Mouse (Mus musculus): ENCODE results near the gene Map3k19.
A peak's percentile ranks its signal among the peaks of the same experiment; 100 is the strongest.

Gene Map3k19

DNA sequence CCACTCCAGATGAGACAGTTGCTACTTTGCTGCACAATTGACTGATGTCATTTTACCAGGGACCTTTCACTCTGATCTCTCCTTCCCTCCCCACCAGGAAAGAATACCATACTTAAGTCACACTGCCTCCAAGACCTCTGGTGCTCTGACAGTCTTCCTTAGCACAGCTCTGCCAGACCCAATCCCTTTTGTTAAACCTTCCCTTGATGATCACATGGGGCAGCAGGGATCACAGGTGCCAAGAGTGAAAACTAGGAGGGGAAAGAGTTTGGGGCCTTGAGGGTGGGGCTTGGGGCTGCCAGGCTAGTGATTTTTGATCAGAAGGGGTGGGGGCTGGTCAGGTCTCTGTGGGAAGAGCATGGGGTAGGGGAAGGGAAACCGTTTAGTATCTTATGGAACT, 58.1 kb downstream of the Map3k19 start:
- no peak for DNase-seq (ENCODE audit: low spot score)

DNA sequence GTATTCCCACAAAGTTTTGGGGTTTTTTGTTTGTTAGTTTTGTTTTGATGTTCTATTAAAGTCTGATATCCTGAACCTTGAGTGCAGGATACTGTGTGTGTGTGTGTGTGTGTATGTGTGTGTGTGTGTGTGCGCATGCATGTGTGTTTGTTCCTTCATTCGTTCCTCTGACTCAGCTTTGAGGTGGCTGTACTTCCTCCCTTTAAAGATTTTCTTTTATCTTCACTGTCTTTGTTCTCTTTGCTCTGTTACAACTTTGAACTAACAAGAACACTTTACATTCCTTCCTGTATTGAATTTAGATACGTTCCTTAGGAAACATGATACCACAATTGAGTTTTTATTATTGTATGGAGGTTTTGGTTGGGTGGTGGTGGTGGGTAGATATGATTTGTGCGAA, 58.5 kb downstream of the Map3k19 start:
- no peak for DNase-seq (ENCODE audit: low spot score)

DNA sequence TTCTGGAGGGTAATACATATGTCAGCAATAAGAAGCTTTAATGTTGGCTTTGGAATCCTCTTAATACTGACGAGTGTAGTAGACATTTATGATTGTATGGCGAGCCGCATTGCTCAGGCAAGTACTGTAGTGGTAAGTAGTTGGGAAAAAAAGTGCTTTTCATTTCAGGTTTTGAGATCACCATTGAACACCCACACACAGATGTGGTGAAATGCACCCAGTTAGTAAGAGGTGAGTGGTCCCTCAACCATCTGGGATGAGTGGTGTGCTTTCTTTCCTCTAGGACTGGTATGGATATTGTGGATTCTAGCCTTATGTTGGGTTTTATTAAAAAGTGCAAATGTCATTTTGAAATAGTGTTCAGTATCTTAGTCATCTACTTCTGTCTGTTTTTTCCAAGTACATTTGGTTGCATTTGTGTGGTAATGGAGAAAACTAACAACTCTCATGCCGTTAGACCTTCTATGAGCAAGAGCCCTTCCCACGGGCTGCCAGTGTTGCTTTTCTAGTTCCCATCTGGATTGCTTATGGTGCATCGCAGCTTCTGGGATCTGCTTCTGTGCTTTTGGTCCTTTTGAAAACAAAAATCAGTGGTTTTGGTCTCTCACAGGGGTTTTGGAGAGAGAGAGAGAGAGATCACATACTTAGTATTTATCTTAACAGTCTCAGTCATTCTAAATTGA, 59.6 kb downstream of the Map3k19 start:
- DNase-seq (ENCODE audit: low spot score) = no peak

DNA sequence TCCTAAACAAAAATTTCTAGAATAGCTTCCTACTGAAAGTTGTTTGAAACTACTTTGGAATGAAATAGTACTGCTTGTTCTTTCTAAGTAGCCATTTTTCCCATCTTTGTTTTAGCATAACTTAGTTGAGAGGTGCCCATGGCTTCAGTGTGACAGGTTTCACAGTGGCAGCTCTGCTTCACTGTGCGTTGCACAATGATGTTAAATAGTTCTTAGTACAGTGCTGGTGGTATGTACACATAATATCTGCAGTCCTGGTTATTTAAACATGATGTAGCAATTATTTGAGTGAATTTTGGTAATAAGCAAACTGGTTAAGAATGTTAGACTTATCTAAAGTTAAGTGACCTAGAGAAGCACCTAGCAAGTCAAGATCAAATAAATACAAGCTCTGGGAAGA, 61.4 kb downstream of the Map3k19 start:
- DNase-seq (ENCODE audit: low spot score) = no peak

DNA sequence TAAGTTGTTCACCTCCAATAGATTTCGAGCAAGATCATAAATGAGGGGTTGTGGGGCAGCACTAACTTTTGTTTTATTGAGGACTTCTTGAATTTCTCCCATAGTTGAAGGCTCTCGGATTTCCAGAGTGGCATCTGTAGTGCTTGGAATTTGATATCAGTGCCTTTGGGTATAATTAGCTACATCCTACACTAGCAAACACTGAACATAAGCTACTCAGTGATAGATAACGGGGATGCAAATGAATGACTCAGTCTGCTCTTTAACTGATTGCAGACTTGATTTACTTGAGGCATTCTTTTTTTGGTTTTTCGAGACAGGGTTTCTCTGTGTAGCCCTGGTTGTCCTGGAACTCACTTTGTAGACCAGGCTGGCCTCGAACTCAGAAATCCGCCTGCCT, 65.9 kb downstream of the Map3k19 start:
- DNase-seq (ENCODE audit: low spot score) = no peak

DNA sequence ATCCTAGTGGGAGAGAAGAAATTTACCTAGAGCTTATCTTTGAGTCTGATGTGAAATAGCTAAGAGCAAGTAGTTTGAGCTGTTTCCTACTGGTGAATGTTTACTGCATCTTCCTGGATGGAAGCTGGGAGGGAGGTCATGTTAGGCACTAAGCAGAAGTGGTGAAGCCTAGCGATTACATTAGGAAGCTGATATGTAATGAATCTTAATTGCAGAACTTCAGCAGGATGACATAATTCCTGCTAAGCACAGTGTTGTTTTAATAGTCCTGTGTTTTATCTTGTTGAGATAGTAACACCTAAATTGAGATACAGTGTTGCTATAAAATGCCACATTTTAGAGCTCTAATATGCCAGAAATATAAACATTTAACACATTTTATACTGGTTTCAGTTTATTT, 68.9 kb downstream of the Map3k19 start:
- DNase-seq (ENCODE audit: low spot score) = no peak

DNA sequence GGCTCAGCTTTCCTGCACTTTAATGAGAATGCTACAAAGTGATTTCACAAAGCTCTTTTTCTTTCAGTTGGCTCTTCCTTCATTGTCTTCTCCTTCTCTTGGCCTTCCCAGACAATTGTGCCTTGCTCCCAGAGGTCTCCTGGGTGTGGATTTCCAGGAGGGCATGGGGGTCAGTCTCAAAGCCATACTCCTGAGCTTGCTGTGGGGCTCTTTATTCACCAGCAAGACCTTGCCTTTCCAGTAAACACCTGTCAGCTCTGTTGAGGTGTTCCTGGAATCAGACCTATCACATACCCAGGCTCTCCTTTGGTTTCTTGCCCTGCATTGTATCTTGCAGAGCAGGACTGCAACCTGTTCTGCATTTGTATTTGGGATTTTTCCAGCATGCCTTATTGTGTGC, 71.0 kb downstream of the Map3k19 start:
- DNase-seq (ENCODE audit: low spot score) = no peak

DNA sequence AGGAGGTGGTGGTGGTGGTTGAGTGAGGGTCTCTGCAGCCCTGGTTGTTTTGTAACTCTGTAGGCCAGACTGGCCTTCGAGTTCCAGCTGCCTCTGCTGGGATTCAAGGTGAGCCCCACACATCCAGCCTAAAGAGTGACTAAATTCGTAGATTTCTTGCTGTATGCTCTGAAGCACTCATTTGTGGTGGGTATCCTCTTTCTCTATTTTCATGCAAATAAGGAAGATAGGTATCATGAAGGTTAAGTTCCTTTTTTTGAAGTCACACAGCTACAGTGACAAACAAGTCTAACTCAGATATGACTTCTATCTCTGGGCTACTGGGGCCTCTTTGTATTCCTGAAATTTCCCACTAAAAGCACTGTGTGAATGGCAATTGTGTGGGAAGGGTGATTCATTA, 74.0 kb downstream of the Map3k19 start:
- no peak for DNase-seq (ENCODE audit: low spot score)

DNA sequence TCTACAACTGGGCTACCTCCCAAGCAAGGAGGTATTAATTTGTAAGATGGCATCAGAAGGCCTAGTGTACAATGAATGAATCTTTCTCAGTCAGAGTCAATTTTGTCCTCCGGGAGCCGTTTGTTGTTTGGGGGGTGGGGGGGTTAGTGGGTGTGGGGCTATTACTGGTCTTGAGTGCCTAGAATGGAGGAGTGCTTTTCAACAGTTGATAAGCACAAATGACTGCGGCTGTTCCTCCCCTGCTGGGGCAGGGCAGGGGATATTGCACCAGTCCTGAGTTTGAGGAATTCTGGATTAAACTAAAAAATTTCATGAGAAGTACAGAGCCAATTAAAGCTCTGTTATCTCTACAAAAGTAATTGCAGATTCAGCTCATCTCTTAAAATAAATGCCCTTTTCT, 74.7 kb downstream of the Map3k19 start:
- DNase-seq (ENCODE audit: low spot score) = no peak

DNA sequence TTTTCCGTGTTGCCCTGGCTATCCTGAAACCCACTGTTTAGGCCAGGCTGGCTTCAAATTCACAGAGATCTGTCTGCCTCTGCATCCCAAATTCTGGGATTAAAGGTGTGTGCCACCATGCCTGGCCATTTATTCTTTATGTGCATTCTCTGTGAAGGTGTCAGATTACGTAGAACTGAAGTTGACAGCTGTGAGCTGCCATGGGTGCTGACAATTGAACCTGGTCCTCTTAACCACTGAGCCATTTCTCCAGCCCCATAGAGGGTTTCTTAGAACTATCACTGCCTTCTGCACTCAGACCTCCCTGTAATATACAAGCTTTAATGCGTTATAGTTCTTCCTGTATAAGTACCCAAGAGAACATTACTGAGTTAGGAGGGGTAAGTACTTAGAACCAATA, 76.2 kb downstream of the Map3k19 start:
- no peak for DNase-seq (ENCODE audit: low spot score)

DNA sequence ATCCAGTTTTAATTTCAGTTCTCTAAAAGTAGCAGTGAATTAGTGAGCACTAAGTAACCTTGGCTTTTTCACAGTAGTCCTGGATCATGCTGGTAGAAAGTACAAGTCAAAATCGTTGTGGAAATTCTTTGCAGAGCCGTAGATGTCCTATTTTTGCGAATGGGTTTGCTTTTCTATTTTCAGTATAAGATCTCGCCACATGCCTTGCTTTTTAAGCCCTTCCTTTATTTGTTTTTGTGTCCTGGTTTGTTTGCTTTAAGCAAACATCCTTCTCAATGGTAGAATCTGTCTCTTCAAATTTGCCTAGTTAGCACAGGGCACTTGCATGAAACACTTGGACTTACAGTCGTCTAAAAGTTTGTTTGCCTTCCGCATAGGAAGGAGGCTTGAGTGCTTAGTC, 78.6 kb downstream of the Map3k19 start:
- DNase-seq (ENCODE audit: low spot score) = no peak

DNA sequence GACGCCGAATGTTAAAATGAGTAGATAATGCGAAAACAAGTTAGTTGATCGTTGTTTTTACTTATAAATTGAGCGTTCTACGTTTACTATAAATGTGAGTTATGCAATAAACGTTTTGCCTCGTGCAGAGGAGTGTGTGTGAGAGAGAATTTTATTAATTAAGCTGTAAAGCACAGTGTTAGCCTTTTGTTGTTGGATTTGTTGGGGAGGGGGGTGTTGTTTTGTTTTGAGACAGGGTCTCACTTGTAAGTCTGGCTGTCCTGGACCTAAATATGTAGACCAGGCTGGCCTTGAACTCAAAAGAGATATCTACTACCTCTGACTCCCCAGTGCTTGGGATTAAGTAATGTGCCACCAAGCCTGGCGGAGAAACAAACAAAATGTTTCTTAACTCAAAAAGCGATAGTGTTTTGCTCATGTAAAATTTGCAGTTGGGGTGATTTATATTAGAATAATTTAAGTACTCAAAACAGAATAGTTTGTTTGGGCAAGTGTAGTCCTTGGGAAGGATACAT, 79.6 kb downstream of the Map3k19 start:
- DNase-seq (ENCODE audit: low spot score) = no peak

DNA sequence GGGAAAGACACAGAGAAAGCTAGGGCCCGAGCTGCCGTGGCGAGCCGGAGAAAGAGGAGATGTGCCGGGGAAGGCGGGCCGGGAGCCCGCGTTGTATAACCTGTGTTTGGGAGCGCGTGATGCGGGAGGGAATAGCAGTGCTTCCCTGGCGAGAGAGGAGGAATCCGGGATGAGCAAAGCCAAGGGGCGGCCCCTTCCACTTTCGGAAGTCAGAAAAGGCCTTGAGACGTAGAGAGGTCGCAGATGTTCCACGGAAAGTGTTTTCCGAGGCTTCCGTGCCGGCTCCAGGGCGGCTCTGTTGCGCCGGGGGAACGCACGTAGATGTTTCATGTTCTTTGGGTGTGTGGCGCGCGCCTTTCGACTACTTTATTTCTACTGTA, 80.3 kb downstream of the Map3k19 start:
- DNase-seq (ENCODE audit: low spot score) = no peak

DNA sequence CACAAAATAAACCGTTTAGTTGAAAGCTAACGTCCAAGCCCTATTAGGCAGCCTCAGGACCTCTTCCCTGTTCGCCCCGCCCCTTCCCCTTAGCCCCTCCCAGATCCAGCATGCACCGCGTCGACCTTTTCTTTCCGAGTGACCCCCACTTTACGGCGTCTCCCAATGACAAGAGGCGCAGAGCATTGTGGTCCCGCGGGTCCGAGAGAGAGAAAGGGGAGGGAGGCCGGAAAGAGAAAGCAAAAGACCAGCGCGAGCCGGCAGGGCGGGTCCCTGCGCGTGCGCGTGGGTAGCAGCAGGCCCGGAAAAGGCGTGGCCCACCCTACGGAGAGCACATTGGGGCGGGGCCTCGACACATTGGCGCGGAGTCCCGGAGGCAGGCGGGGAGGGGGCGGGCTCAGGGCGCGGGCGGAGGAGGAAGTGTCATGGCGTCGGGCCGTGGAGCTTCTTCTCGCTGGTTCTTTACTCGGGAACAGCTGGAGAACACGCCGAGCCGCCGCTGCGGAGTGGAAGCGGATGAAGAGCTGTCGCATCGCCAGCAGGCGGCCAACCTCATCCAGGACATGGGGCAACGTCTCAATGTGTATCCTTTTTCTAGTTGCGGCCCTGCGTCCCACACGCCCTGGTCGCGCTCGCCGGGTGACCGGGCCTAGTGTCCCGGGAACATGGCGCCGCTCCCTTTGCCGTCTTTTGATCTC, 80.9 kb downstream of the Map3k19 start, which contains the start of gene Ccnt2:
Gene Ccnt2 (plus strand): TSS at position 362 of the 698 bp plus-strand sequence.
- peak; percentile 99 for DNase-seq (ENCODE audit: low spot score)

DNA sequence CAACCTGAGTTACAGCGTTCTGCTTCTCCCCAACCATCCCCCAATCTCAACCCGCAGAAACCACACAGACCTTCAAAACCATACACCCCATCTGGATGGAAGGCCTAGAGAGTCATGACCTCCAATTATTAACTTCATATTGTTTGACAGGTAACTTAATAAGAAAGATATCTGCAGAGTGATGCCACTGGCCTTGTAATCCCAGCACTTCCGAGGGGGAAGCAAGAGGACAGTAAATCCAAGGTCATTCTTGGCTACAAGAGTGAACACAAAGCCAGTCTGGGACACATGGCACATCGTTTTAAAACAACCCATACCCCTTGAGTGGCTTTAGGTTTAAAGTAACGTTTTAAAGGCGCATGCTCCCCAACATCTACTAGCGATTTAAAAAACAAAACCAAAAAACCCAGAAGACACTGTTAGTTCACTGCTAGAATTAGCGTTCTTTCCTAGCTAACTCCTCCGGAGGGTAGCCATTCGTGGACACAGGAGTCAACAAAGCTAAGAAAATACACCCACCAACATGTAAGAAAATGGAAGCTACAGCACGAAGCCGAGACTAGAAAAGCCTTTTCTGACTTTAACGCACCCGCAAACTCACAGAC, 81.5 kb downstream of the Map3k19 start:
- DNase-seq (ENCODE audit: low spot score) = no peak

DNA sequence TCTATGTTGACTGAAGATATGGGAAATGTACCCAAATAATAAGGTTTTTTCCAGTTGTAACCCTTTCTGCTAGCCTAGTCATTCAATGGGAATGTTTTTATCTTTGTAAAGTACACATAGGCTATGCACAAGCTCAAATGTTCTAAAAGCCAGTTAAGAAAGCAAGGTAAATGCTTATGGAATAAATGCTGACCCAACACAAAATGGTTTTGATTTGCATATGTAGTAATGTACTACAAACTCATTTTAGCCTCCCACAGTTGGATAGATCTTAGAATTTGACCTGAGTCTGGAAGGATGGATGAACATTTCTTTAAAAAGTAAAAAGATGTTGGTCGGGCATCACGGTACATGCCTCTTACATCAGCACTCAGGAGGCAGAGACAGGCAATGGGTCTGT, 88.1 kb downstream of the Map3k19 start:
- DNase-seq (ENCODE audit: low spot score) = no peak

DNA sequence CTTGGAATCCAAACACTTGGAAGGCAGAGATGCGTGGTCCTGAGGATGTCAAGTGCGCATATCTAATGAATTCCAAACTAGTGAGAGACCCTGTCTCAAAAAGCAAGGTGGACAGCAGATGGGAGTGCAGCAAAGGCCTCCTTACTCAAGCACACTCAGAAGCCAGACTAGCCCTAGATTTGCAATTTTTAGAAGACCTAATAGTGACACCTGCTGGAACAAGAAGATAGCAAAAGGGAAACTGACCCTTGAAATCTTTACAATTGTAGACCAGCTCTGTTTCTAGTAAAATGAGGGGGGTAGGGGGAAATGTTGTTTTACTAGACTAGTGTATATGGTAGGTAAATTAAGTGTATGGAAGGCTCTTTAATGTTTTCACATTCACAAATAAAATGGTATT, 89.4 kb downstream of the Map3k19 start:
- DNase-seq (ENCODE audit: low spot score) = no peak
